Mouse (Mus musculus) intestine, embryonic 14.5 days (tissue): ENCODE measurements around the gene Zcchc3. TPM values are rescaled to one million over a fixed set of nuclear protein-coding genes. Genes with fewer than 3 reads are reported as not detected.
"Not testable (repeated sequence)": the region's sequence is repeated elsewhere in the genome, so short reads cannot be mapped to it uniquely, and the experiment has no call there.

Experiments
- ATAC-seq: fragments of 200-750 bp; cut with Nextera tagmentation; replicated peaks from 2 replicates; pipeline ENCODE4 v1.8.0; 2017; ENCODE audit warnings: low read depth, moderate number of reproducible peaks, moderate TSS enrichment, moderate library complexity; ENCODE audit not compliant: low FRiP score, low TSS enrichment
- DNase-seq: peaks from one replicate; pipeline ENCODE4 v3.0.0-alpha.2; 2018; ENCODE audit warnings: low spot score
- H3K27ac ChIP-seq: fragments of 300-500 bp; sonication (generic); 2 replicates; pipeline ENCODE4 v1.5.1; 2014; ENCODE audit warnings: low read depth, mild to moderate bottlenecking, control low read depth
- H3K27me3 ChIP-seq: fragments of 300-500 bp; sonication (generic); replicated peaks from 2 replicates; pipeline ENCODE4 v1.6.1; 2014; ENCODE audit warnings: low read length, control low read depth; ENCODE audit not compliant: control insufficient read depth, insufficient read depth
- H3K36me3 ChIP-seq: fragments of 300-500 bp; sonication (generic); 2 replicates; pipeline ENCODE4 v1.6.1; 2014; ENCODE audit warnings: low read length, control low read depth; ENCODE audit not compliant: control insufficient read depth, insufficient read depth
- H3K4me1 ChIP-seq: fragments of 300-500 bp; sonication (generic); replicated peaks from 2 replicates; pipeline ENCODE4 v1.6.1; 2014; ENCODE audit warnings: low read length, control low read depth, mixed read lengths; ENCODE audit not compliant: control insufficient read depth, insufficient read depth
- H3K4me2 ChIP-seq: fragments of 300-500 bp; sonication (generic); 2 replicates; pipeline ENCODE4 v1.6.1; 2014; ENCODE audit warnings: low read length
- H3K4me3 ChIP-seq: fragments of 300-500 bp; sonication (generic); 2 replicates; pipeline ENCODE4 v1.5.1; 2014; ENCODE audit warnings: low read depth, low read length, control low read depth, mixed read lengths
- H3K9ac ChIP-seq: fragments of 300-500 bp; sonication (generic); 2 replicates; pipeline ENCODE4 v1.6.1; 2014; ENCODE audit warnings: mild to moderate bottlenecking, low read length
- H3K9me3 ChIP-seq: fragments of 300-500 bp; sonication (generic); 2 replicates; pipeline ENCODE4 v1.6.1; 2016; ENCODE audit warnings: low read length, control low read depth; ENCODE audit not compliant: control insufficient read depth
- WGBS: fragments of 180-500 bp; shearing (Covaris S2); extraction: QIAGEN DNeasy Blood & Tissue Kit; methylation state at CpG from one replicate; pipeline ENCODE4 v1.1.7; 2014; 5-methylcytosine and 5-hydroxymethylcytosine counted together
- polyA plus RNA-seq: library from polyadenylated mRNA; unstranded; fragments of >200 nt; fragmentation: Nextera tagmentation; extraction: Ambion mirVana; gene quantifications from 2 replicates; pipeline ENCODE4 v1.2.1, GENCODE M21; 2014

The Zcchc3 gene
- polyA plus RNA-seq, 1 experiment from 2014 or later, result 38.2 TPM

- Histone ChIP-seq H3K27ac (no peak overlapping the region), H3K36me3 (no peaks in the 10 kb centered on the region), H3K4me1 (peaks cover 5% of the 10 kb centered on the region), H3K27me3 (no peaks in the 10 kb centered on the region), H3K4me3 (no peak overlapping the region), H3K9me3 (no peaks in the 10 kb centered on the region), H3K9ac (no peak overlapping the region), H3K4me2 (no peak overlapping the region)
- DNase-seq, result no peak
- ATAC-seq, result no peak
- WGBS, result 79% methylated on average over 1 of the region's 1 CpGs
Measured at GRCm38 (mm10) chr2:152438963-152439362, 24.1 kb upstream of the Zcchc3 start.

DNA sequence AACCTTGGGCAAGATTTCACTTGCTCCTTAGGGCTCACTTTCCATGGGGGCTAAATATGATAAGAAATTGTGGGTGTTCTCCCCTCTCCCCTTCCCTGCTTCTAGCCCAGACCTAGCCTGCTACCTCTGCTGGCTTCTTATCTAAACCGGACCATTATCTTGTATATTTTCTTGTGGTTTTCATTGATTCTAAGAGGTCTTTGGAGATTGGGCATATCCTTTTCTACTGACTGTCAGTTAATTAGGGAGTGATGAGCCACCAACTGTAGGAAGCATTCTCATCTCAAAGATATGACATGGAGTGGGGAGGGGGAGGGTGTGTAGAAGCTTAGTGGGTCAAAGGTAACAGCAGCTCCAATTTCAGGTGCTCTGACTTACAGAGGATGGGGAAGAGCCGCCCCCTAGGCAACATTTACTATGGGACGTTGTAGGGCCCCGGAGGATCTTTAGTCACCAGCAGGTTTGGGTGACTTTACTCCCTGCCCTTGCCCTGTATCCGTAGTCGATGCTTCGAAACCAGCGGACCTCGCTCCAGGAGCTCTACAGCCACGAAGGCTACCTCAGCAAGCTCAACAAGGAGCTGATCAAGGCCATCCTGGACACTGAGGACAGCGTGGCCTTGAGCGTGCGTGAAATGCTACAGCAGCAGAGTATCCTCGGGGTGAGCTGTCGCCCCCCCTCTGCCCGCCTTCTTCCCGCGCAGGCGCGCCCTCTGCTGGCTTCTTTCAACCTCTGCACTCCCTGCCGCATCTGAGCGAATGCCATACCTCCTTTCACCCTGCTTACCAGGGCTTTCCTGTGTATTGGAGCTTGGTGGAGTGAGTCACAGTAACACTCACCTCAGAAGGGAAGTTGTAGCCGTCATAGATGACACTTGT is 22.4 kb upstream of the Zcchc3 start:
- Histone ChIP-seq H3K36me3 (no peaks in the 10 kb centered on the region), H3K9me3 (no peaks in the 10 kb centered on the region), H3K27ac (no peak overlapping the region), H3K4me3 (peak overlapping the region; percentile 26), H3K27me3 (no peaks in the 10 kb centered on the region), H3K9ac (peak overlapping the region; percentile 38), H3K4me2 (peak overlapping the region; percentile 62), H3K4me1 (peaks cover 5% of the 10 kb centered on the region)
- DNase-seq, result peak; percentile 92
- 3% methylated on average over 23 of the region's 23 CpGs for WGBS
- peak; percentile 84 for ATAC-seq

- H3K4me2 ChIP-seq, result no peak overlapping the region
- ATAC-seq, result no peak
- no peak for DNase-seq
Measured at GRCm38 (mm10) chr2:152436405-152436901, 21.6 kb upstream of the Zcchc3 start.

GRCm38 (mm10) chr2:152428481-152428880 is 13.7 kb upstream of the Zcchc3 start:
- H3K4me2 ChIP-seq, H3K9me3 ChIP-seq, H3K4me3 ChIP-seq, H3K27ac ChIP-seq, ATAC-seq, H3K4me1 ChIP-seq, H3K27me3 ChIP-seq, DNase-seq, H3K36me3 ChIP-seq, H3K9ac ChIP-seq: not testable (repeated sequence)
- 79% methylated on average over 2 of the region's 2 CpGs for WGBS

More at GRCm38 (mm10) chr2:152436405-152436901, 21.6 kb upstream of the Zcchc3 start:
- 78% methylated on average over 7 of the region's 7 CpGs for WGBS
- H3K36me3 ChIP-seq, result no peaks in the 10 kb centered on the region
- H3K27ac ChIP-seq, result no peak overlapping the region
- no peak overlapping the region for H3K9ac ChIP-seq
- no peaks in the 10 kb centered on the region for H3K9me3 ChIP-seq
- no peaks in the 10 kb centered on the region for H3K27me3 ChIP-seq
- H3K4me3 ChIP-seq, result no peak overlapping the region
- H3K4me1 ChIP-seq, result peaks cover 5% of the 10 kb centered on the region

- ATAC-seq (no peak), DNase-seq (no peak)
- Histone ChIP-seq H3K27ac (no peak overlapping the region), H3K27me3 (no peaks in the 10 kb centered on the region), H3K4me3 (no peak overlapping the region), H3K36me3 (no peaks in the 10 kb centered on the region), H3K9me3 (no peaks in the 10 kb centered on the region), H3K9ac (no peak overlapping the region), H3K4me2 (peak overlapping the region; percentile 35), H3K4me1 (peaks cover 5% of the 10 kb centered on the region; the same call in 1 of the 2 replicates)
- 5% methylated on average over 12 of the region's 12 CpGs for WGBS
Measured at GRCm38 (mm10) chr2:152427493-152427892, 12.7 kb upstream of the Zcchc3 start.

DNA sequence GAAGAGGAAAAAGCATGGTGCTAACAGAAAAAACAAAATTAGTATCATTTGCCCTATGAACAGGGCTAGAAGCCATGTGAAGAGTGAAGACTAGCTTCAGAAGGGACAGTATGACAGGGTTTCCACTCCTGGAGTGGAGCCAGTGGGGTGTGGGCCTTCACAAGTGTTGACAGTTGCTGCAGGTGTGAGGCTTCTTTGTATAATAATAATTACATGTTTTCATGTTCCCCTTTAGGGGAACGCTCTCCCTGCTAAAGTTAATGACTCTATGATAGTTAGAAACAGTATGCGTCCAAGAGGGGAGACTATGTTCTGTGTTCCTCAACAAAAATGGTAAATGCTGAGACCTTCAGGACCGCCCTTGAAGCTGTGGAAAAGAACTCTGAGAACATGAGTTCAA is 959 bp upstream of the Zcchc3 start:
- ATAC-seq, result no peak
- Histone ChIP-seq H3K27me3 (no peaks in the 10 kb centered on the region), H3K4me1 (peaks cover 21% of the 10 kb centered on the region; the same call in 1 of the 2 replicates), H3K9ac (peak overlapping the region; percentile 99; the same call in 1 of the 2 replicates), H3K27ac (peak overlapping the region; percentile 98), H3K4me3 (peak overlapping the region; percentile 96; the same call in 1 of the 2 replicates), H3K4me2 (peak overlapping the region; percentile 92), H3K9me3 (peaks cover 8% of the 10 kb centered on the region; the same call in 1 of the 2 replicates), H3K36me3 (no peaks in the 10 kb centered on the region)
- 92% methylated on average over 3 of the region's 3 CpGs for WGBS
- DNase-seq, result no peak

GRCm38 (mm10) chr2:152415287-152415686 is 460 bp upstream of the Zcchc3 start, which contains the start of gene 6820408C15Rik:
Gene 6820408C15Rik (plus strand): TSS chr2:152415587.
- Histone ChIP-seq H3K9me3 (peaks cover 8% of the 10 kb centered on the region; the same call in 1 of the 2 replicates), H3K4me3 (peak within 1 kb of the TSS; percentile 96), H3K9ac (peak within 1 kb of the TSS; percentile 99), H3K27ac (peak within 1 kb of the TSS; percentile 98), H3K4me2 (peak within 1 kb of the TSS; percentile 92), H3K4me1 (peaks cover 26% of the 10 kb centered on the region), H3K36me3 (no peaks in the 10 kb centered on the region), H3K27me3 (no peaks in the 10 kb centered on the region)
- peak; percentile 62 for DNase-seq
- ATAC-seq, result peak; percentile 4; the same call in 1 of the 2 replicates
- 22% methylated on average over 4 of the region's 4 CpGs for WGBS

GRCm38 (mm10) chr2:152413765-152414584 is 852 bp downstream of the Zcchc3 start:
- WGBS, result under 1% methylated on average over 78 of the region's 86 CpGs
- Histone ChIP-seq H3K4me1 (peaks cover 37% of the 10 kb centered on the region), H3K4me2 (peak overlapping the region; percentile 92), H3K9me3 (peaks cover 8% of the 10 kb centered on the region; the same call in 1 of the 2 replicates), H3K36me3 (no peaks in the 10 kb centered on the region), H3K4me3 (peak overlapping the region; percentile 96), H3K27me3 (no peaks in the 10 kb centered on the region), H3K27ac (peak overlapping the region; percentile 98), H3K9ac (peak overlapping the region; percentile 99)
- peak; percentile 85 for DNase-seq
- peak; percentile 23 for ATAC-seq
